Mouse (Mus musculus): ENCODE data around the gene Rbm24. TPM values are rescaled to one million over a fixed set of nuclear protein-coding genes. Genes with fewer than 3 reads are reported as not detected.

Gene Rbm24
- polyA plus RNA-seq, 1 experiment from 2014 or later, result 4.0 TPM

DNA sequence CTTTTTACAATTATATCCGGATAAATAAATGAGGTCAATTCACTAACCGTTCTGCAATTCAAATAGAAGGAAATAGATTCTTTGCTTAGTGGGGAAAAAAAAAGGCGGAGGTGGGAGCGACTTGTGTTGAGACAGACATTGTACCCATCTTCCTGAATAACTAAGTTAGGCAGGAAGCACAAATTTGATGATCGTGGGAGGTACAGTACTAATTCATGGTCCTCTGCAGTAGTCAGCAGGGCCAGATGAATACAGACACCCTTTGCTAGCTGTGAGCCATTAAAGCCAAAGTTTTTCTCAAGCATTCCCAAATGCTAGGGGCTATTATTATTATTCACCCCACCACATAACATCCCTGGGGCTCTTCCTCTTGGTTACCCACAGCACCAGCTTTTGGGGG is 640 bp upstream of the Rbm24 start:
- H3K9ac ChIP-seq, result no peak overlapping the region
- H3K4me3 ChIP-seq, result peak overlapping the region; percentile 56
- H3K9me3 ChIP-seq, result no peaks in the 10 kb centered on the region
- H3K4me2 ChIP-seq, result peak overlapping the region; percentile 83
- H3K4me1 ChIP-seq, result peaks cover 4% of the 10 kb centered on the region; the same call in 1 of the 2 replicates
- no peak overlapping the region for H3K27ac ChIP-seq
- no peak for ATAC-seq (ENCODE audit: borderline replicate concordance, extremely low read depth, low FRiP score, low TSS enrichment)
- H3K27me3 ChIP-seq, result peaks cover 8% of the 10 kb centered on the region; the same call in 1 of the 2 replicates
- H3K36me3 ChIP-seq, result no peaks in the 10 kb centered on the region
- 80% methylated on average over 5 of the region's 5 CpGs for WGBS

DNA sequence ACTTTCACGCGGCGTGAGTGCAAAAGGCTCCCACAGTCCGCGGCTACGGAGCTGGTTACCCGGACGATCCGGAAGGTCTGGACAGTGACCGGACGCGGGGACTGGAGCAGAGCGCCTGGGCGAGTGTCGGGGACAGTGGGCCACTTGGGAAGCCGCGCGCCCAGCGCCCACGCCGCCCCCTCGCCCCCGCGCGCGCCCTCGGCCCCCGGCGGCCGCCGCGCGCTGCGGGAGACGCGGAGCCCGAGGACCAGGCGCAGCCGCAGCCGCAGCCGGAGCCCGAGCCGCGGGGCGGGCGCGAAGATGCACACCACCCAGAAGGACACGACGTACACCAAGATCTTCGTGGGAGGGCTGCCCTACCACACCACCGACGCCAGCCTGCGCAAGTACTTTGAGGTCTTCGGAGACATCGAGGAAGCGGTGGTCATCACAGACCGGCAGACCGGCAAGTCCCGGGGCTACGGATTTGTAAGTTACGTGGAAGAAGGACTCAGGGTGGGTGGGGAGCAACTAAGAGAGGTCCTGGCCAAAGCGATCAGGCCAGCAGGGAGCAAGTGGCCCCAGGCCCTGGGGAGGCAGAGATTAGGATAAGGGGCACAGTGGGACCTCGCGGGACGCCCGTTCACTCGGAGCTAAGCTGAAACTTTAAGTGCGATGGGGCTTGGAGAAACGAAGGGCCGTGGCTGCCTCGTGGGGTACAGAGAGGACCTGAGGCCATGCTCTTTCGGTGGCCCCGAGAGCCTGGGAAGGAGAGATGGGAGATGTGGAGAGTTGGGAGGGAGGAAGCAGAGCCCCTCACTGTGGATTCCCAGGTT is 704 bp downstream of the Rbm24 start:
- no peaks in the 10 kb centered on the region for H3K36me3 ChIP-seq
- peak overlapping the region; percentile 83 for H3K4me2 ChIP-seq
- 2% methylated on average over 58 of the region's 73 CpGs for WGBS
- peak overlapping the region; percentile 56 for H3K4me3 ChIP-seq
- no peaks in the 10 kb centered on the region for H3K9me3 ChIP-seq
- peaks cover 8% of the 10 kb centered on the region; the same call in 1 of the 2 replicates for H3K27me3 ChIP-seq
- ATAC-seq (ENCODE audit: borderline replicate concordance, extremely low read depth, low FRiP score, low TSS enrichment), result peak; percentile 53; the same call in 1 of the 2 replicates
- 0 out of 2 replicates have a peak overlapping the region, but pooled peaks have one; percentile 7 for H3K27ac ChIP-seq
- H3K4me1 ChIP-seq, result peaks cover 4% of the 10 kb centered on the region; the same call in 1 of the 2 replicates
- peak overlapping the region; percentile 52 for H3K9ac ChIP-seq

DNA sequence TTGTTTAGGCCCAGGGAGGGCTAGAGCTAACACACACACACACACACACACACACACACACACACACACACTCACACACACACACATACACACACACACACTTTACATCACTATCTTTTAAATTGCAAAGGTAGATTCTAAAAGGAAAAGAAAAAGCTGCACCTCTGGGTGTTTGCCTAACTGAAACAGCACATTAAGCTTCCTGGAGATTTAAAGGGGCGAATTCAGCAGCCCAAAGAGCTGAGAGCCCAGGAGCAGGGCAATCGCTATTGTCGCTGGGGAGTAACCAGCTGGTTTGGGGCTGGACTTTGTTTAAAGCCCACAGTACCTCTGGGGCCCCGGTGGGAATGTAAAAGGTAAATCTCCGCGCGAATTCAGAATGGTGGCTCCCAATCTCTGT is 1.4 kb downstream of the Rbm24 start:
- Histone ChIP-seq H3K27ac (no peak overlapping the region), H3K4me3 (peak overlapping the region; percentile 56), H3K4me1 (peaks cover 4% of the 10 kb centered on the region; the same call in 1 of the 2 replicates), H3K36me3 (no peaks in the 10 kb centered on the region), H3K9ac (no peak overlapping the region), H3K9me3 (no peaks in the 10 kb centered on the region), H3K27me3 (peaks cover 8% of the 10 kb centered on the region; the same call in 1 of the 2 replicates), H3K4me2 (peak overlapping the region; percentile 83)
- no peak for ATAC-seq (ENCODE audit: borderline replicate concordance, extremely low read depth, low FRiP score, low TSS enrichment)
- WGBS, result 31% methylated on average over 7 of the region's 7 CpGs

DNA sequence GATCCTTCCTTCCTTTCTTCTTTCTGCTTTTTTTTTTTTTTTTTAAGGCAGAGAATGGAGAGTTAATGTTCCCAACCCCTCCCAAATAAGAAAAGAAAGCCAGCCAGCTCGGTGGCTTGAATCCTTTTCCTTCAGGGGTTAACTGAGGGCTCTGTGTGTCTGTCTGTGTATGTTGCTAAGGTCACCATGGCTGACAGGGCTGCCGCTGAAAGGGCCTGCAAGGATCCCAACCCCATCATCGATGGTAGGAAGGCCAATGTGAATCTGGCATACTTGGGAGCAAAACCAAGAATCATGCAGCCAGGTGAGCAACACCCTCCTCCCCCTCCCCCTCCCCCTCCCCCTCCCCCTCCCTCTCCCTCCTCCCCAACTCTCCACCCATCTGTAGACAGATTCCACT is 1.9 kb downstream of the Rbm24 start:
- Histone ChIP-seq H3K27ac (no peak overlapping the region), H3K4me1 (peaks cover 4% of the 10 kb centered on the region; the same call in 1 of the 2 replicates), H3K36me3 (no peaks in the 10 kb centered on the region), H3K4me2 (peak overlapping the region; percentile 83), H3K9ac (no peak overlapping the region), H3K9me3 (no peaks in the 10 kb centered on the region), H3K27me3 (peaks cover 8% of the 10 kb centered on the region; the same call in 1 of the 2 replicates), H3K4me3 (peak overlapping the region; percentile 56)
- 21% methylated on average over 3 of the region's 3 CpGs for WGBS
- no peak for ATAC-seq (ENCODE audit: borderline replicate concordance, extremely low read depth, low FRiP score, low TSS enrichment)

DNA sequence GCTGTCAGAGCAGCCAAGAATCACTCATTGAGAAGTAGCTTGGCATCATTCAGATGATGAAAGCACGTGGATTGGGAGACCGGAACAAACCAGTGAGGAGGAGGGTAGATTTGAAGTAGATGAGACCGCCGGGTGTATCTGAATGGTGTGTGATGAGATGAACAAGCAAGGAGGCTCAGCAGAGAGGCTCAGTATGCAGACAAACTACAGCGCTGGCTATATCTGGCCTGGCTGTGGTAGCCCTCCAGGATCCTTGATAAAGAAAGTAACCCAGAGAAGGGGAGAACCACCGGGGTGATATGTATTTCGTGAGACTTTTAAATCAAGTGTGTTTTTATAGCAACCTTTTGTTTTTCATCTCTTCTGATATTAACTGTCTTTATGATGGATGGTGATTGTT is 5.6 kb downstream of the Rbm24 start:
- Histone ChIP-seq H3K9me3 (no peaks in the 10 kb centered on the region), H3K4me1 (peaks cover 4% of the 10 kb centered on the region; the same call in 1 of the 2 replicates), H3K4me2 (no peak overlapping the region), H3K27ac (no peak overlapping the region), H3K9ac (no peak overlapping the region), H3K36me3 (no peaks in the 10 kb centered on the region), H3K27me3 (peaks cover 3% of the 10 kb centered on the region; the same call in 1 of the 2 replicates), H3K4me3 (no peak overlapping the region)
- ATAC-seq (ENCODE audit: borderline replicate concordance, extremely low read depth, low FRiP score, low TSS enrichment), result no peak
- 90% methylated on average over 7 of the region's 7 CpGs for WGBS

DNA sequence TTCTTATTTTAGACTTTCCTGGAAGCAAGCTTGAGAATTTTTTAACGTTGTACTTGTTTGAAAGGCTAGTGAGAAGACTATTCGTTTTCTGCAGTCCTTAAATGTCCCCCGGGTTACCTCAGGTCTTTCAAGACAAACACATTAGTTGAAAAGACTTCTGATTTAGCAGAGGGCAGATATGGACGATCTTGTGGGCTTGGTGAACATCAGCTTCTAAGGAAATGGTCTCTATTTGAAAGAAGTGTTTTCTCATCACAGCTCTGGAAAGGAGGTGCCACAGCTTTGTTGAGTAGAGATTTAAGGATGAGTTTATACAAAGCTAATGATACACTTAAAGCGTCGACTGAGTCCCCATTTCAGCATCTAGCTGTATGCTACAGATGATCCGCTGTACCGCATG is 6.1 kb downstream of the Rbm24 start:
- Histone ChIP-seq H3K9ac (no peak overlapping the region), H3K36me3 (0 out of 2 replicates have a peak, but pooled peaks cover 3% of the 10 kb centered on the region), H3K27me3 (0 out of 2 replicates have a peak, but pooled peaks cover 4% of the 10 kb centered on the region), H3K4me1 (no peaks in the 10 kb centered on the region), H3K4me3 (no peak overlapping the region), H3K9me3 (no peaks in the 10 kb centered on the region), H3K4me2 (no peak overlapping the region), H3K27ac (no peak overlapping the region)
- ATAC-seq (ENCODE audit: borderline replicate concordance, extremely low read depth, low FRiP score, low TSS enrichment), result no peak
- 69% methylated on average over 8 of the region's 8 CpGs for WGBS

DNA sequence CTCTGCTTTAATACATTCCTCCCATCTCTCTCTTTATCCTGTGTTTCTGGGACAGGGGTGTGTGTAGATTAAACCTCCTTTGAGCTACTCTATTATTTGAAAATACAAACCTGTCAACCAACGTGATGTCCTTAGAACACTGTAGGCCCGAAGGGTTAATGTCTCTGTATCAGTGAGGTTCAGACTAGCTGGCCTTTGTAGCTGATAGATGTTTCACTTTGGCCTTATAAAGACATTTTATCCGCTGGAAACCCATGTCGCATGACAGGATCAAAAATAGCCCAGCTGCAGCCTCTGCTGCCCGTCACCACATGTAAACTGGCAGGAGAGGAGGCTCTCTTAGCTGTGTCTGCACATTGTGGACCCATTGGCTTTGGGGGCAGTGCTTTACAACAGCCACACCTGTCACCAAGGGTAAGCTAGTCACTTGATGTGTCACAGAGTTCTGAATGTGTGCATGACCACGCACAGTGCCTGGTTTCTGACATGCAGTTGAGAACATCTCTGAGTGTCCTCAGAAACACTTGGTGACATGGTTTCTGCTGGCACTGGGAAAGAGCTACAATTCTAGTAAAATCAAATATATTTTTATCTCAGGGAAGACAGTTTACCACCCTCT is 8.5 kb downstream of the Rbm24 start:
- no peak for ATAC-seq (ENCODE audit: borderline replicate concordance, extremely low read depth, low FRiP score, low TSS enrichment)
- Histone ChIP-seq H3K9me3 (no peaks in the 10 kb centered on the region), H3K27ac (no peak overlapping the region), H3K27me3 (0 out of 2 replicates have a peak, but pooled peaks cover 4% of the 10 kb centered on the region), H3K36me3 (0 out of 2 replicates have a peak, but pooled peaks cover 3% of the 10 kb centered on the region), H3K4me1 (no peaks in the 10 kb centered on the region), H3K9ac (no peak overlapping the region), H3K4me2 (no peak overlapping the region), H3K4me3 (no peak overlapping the region)
- WGBS, result 68% methylated on average over 6 of the region's 6 CpGs

DNA sequence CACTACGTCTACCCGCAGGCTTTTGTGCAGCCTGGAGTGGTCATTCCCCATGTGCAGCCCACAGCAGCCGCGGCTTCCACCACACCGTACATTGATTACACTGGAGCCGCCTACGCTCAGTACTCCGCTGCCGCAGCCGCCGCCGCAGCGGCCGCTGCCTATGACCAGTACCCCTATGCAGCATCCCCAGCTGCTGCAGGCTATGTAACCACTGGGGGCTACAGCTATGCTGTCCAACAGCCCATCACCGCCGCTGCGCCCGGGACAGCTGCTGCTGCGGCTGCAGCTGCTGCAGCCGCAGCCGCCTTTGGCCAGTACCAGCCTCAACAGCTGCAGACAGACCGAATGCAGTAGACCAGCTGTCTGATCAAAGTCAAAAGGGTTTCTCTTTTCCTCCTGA is 10.7 kb downstream of the Rbm24 start:
- Histone ChIP-seq H3K9me3 (no peaks in the 10 kb centered on the region), H3K27ac (no peak overlapping the region), H3K36me3 (0 out of 2 replicates have a peak, but pooled peaks cover 3% of the 10 kb centered on the region), H3K27me3 (0 out of 2 replicates have a peak, but pooled peaks cover 4% of the 10 kb centered on the region), H3K4me3 (0 out of 2 replicates have a peak overlapping the region, but pooled peaks have one; percentile 7), H3K9ac (no peak overlapping the region), H3K4me2 (peak overlapping the region; percentile 43; the same call in 1 of the 2 replicates), H3K4me1 (no peaks in the 10 kb centered on the region)
- ATAC-seq (ENCODE audit: borderline replicate concordance, extremely low read depth, low FRiP score, low TSS enrichment), result no peak
- 53% methylated on average over 22 of the region's 22 CpGs for WGBS

DNA sequence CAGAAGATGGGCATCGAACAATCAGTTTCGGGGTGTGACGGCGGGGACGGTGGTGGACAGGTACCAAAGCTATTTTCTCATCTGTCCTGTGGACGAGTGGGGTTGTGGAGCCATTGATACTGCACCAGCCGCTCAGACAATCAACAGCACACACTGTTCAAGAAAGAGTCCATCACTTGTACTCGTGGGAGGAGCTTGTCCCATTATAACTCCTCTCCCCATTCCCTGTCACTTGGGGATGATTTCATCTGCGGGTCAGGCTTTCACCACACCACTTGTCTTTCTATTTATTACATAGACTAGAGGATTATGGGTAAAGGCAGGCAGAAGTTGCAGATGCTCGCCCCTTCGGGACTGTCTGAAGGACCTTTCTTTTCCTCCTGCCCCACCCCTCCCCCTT is 11.6 kb downstream of the Rbm24 start:
- Histone ChIP-seq H3K4me2 (no peak overlapping the region), H3K4me1 (no peaks in the 10 kb centered on the region), H3K4me3 (no peak overlapping the region), H3K9ac (no peak overlapping the region), H3K27me3 (0 out of 2 replicates have a peak, but pooled peaks cover 4% of the 10 kb centered on the region), H3K9me3 (no peaks in the 10 kb centered on the region), H3K36me3 (0 out of 2 replicates have a peak, but pooled peaks cover 3% of the 10 kb centered on the region), H3K27ac (no peak overlapping the region)
- WGBS, result 84% methylated on average over 11 of the region's 11 CpGs
- no peak for ATAC-seq (ENCODE audit: borderline replicate concordance, extremely low read depth, low FRiP score, low TSS enrichment)

DNA sequence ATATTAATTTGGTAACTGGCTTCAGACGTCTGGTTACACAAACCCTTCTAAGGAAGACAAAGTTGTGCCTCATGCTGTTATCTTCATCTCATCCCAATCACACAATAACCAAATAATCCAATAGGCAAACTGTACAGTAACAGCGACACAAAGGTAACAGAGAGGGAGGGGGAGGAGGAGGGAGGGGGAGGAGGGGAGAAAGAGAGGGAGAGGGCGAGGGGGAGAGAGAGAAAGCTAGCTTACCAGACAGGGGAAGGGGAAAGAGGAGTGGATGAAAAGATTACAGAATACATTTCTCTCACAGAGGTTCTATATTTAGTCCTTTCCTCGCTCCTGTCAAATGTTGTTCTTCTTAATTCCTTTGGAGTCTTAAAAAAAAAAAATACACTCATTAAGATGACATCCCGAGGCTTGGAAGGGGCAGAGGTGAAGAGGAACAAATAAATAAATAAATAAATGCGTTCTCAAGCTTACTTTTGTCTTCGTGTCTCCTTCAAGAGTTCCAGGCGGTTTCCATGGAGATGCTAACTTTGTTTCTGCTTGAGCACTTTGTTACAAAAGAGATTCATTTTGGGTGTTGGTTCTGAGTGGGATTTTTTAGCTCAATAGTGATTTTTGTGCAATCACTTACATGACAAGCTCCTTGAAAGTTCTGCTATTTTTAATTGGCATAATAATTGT is 15.8 kb downstream of the Rbm24 start:
- H3K9me3 ChIP-seq, result no peaks in the 10 kb centered on the region
- H3K4me1 ChIP-seq, result no peaks in the 10 kb centered on the region
- H3K4me3 ChIP-seq, result no peak overlapping the region
- no peak overlapping the region for H3K4me2 ChIP-seq
- 35% methylated on average over 8 of the region's 8 CpGs for whole genome bisulfite sequencing
- H3K27me3 ChIP-seq, result 0 out of 2 replicates have a peak, but pooled peaks cover 3% of the 10 kb centered on the region
- 0 out of 2 replicates have a peak, but pooled peaks cover under 1% of the 10 kb centered on the region for H3K36me3 ChIP-seq
- no peak overlapping the region for H3K9ac ChIP-seq
- no peak for ATAC-seq (ENCODE audit: borderline replicate concordance, extremely low read depth, low FRiP score, low TSS enrichment)
- no peak overlapping the region for H3K27ac ChIP-seq

DNA sequence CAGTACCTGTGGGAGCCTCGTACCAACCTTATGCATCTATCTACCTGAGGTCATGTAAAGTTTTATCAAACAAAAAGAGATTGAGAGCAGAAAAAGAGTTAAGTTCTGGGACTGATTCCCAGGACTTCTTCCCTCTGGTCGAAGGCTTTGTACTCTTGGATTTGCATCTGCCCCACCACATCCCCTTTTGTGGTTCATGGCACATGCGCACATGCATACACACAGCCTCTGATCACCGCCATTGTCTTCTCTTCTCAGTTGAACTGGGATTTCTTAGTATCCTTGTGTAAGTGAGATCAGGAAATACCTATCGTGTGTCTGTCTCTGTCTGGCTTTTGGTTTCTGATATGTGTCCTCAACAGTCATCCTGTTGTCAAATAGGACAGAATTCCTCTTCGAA is 20.7 kb downstream of the Rbm24 start:
- H3K9me3 ChIP-seq, result no peaks in the 10 kb centered on the region
- no peak overlapping the region for H3K9ac ChIP-seq
- no peak for ATAC-seq (ENCODE audit: borderline replicate concordance, extremely low read depth, low FRiP score, low TSS enrichment)
- no peak overlapping the region for H3K27ac ChIP-seq
- H3K4me3 ChIP-seq, result no peak overlapping the region
- no peak overlapping the region for H3K4me2 ChIP-seq
- H3K36me3 ChIP-seq, result no peaks in the 10 kb centered on the region
- H3K27me3 ChIP-seq, result no peaks in the 10 kb centered on the region
- no peaks in the 10 kb centered on the region for H3K4me1 ChIP-seq
- 75% methylated on average over 6 of the region's 6 CpGs for whole genome bisulfite sequencing
